Mouse (Mus musculus) large intestine, adult 2 months (tissue): ENCODE data around the gene Mettl3. TPM values are rescaled to one million over a fixed set of nuclear protein-coding genes. Genes with fewer than 3 reads are reported as not detected.
"Not testable (repeated sequence)": the region's sequence is repeated elsewhere in the genome, so short reads cannot be mapped to it uniquely, and the experiment has no call there.

Experiments
- DNase-seq: peaks from one replicate; pipeline ENCODE4 v3.0.0-alpha.2; 2012; ENCODE audit warnings: low read depth, low spot score
- WGBS: fragments of 180-500 bp; shearing (Covaris S2); methylation state at CpG from one replicate; pipeline ENCODE4 v1.1.7; 2018; 5-methylcytosine and 5-hydroxymethylcytosine counted together
- polyA plus RNA-seq: library from polyadenylated mRNA; depleted of rRNA; stranded (reverse); fragments of >200 nt; gene quantifications from 2 replicates; pipeline ENCODE4 v1.2.3, GENCODE M21; 2012; rRNA removed

The Mettl3 gene
- polyA plus RNA-seq, 1 experiment = 14.1 TPM

- not testable (repeated sequence) for DNase-seq
- 77% methylated on average over 3 of the region's 3 CpGs for WGBS
These were observed 1.4 kb downstream of the Mettl3 start for GRCm38 (mm10) chr14:52303517-52303916.

- 66% methylated on average over 6 of the region's 6 CpGs for WGBS
- no peak for DNase-seq
These were observed 9.2 kb downstream of the Mettl3 start for GRCm38 (mm10) chr14:52295558-52296264.

GRCm38 (mm10) chr14:52284191-52284590, 20.7 kb downstream of the Mettl3 start:
- no peak for DNase-seq
- 83% methylated on average over 3 of the region's 3 CpGs for WGBS

- no peak for DNase-seq
- WGBS = 93% methylated on average over 5 of the region's 5 CpGs
These were observed 21.3 kb downstream of the Mettl3 start for GRCm38 (mm10) chr14:52283629-52284028.

- 1% methylated on average over 21 of the region's 21 CpGs for WGBS
- no peak for DNase-seq
These were observed 25.2 kb downstream of the Mettl3 start for GRCm38 (mm10) chr14:52279747-52280120.

- DNase-seq = peak; percentile 100
- under 1% methylated on average over 66 of the region's 66 CpGs for WGBS
These were observed 25.8 kb downstream of the Mettl3 start, which contains the start of the genes Tox4 and Rab2b for GRCm38 (mm10) chr14:52278932-52279746. Gene Tox4 (plus strand): TSS chr14:52279146. Gene Rab2b (minus strand): TSS chr14:52279545.

- WGBS = 93% methylated on average over 4 of the region's 4 CpGs
- no peak for DNase-seq
These were observed 27.7 kb downstream of the Mettl3 start for GRCm38 (mm10) chr14:52277210-52277609.

GRCm38 (mm10) chr14:52272781-52273180, 32.1 kb downstream of the Mettl3 start:
- WGBS = 77% methylated on average over 3 of the region's 3 CpGs
- DNase-seq = no peak

GRCm38 (mm10) chr14:52257484-52258213, 47.3 kb downstream of the Mettl3 start, which contains the start of gene Chd8:
Gene Chd8 (minus strand): TSS chr14:52257780.
- DNase-seq = peak; percentile 88
- WGBS = under 1% methylated on average over 54 of the region's 54 CpGs

- DNase-seq = peak; percentile 22
- WGBS = 3% methylated on average over 18 of the region's 18 CpGs
These were observed 48.4 kb downstream of the Mettl3 start for GRCm38 (mm10) chr14:52256311-52257175.

GRCm38 (mm10) chr14:52246129-52246528, 58.8 kb downstream of the Mettl3 start:
- WGBS = 65% methylated on average over 4 of the region's 4 CpGs
- DNase-seq = no peak

Other genes starting within 250 kb of the Mettl3 start
- 83.7 and 86.7 TPM in 2 replicates for gene Hnrnpc, start 201.1 kb downstream of the Mettl3 start, polyA plus RNA-seq
- gene Rpgrip1, start 194.4 kb downstream of the Mettl3 start, polyA plus RNA-seq = 0.84 and 1.6 TPM in 2 replicates
- gene Supt16, start 107.7 kb downstream of the Mettl3 start, polyA plus RNA-seq = 10.9 and 11.5 TPM in 2 replicates
- gene Chd8, start 47.3 kb downstream of the Mettl3 start, polyA plus RNA-seq = 20.0 and 23.9 TPM in 2 replicates
- gene Tox4, start 26.0 kb downstream of the Mettl3 start, polyA plus RNA-seq = 21.6 and 28.6 TPM in 2 replicates
- 3.6 and 4.8 TPM in 2 replicates for gene Rab2b, start 25.6 kb downstream of the Mettl3 start, polyA plus RNA-seq
- 1.0 and 1.7 TPM in 2 replicates for gene Sall2, start 23.6 kb upstream of the Mettl3 start, polyA plus RNA-seq
- not detected in 2 replicates for gene Olfr1513, start 51.3 kb upstream of the Mettl3 start, polyA plus RNA-seq
- gene Olfr1512, start 74.0 kb upstream of the Mettl3 start, polyA plus RNA-seq = not detected in 2 replicates
- gene Olfr1511, start 92.3 kb upstream of the Mettl3 start, polyA plus RNA-seq = not detected in 2 replicates
- not detected in 2 replicates for gene Olfr1510, start 109.2 kb upstream of the Mettl3 start, polyA plus RNA-seq
- not detected in 2 replicates for gene Olfr1509, start 137.9 kb upstream of the Mettl3 start, polyA plus RNA-seq
- not detected in 2 replicates for gene Olfr1508, start 162.4 kb upstream of the Mettl3 start, polyA plus RNA-seq
- gene Olfr1507, start 190.6 kb upstream of the Mettl3 start, polyA plus RNA-seq = not detected in 2 replicates